Mouse (Mus musculus): ENCODE data around the gene Ubn2.

GRCm38 (mm10) chr6:38453049-38453448, 19.3 kb downstream of the Ubn2 start:
- TF ChIP-seq CTCF (IDR thresholded peaks at IDR 0.05; ENCODE audit: low read depth) (no peak), EP300 (IDR thresholded peaks at IDR 0.05; ENCODE audit: low read depth) (no peak)

Measured in liver, embryonic 14.5 days (tissue).